Mouse (Mus musculus) olfactory bulb, adult 2 months (tissue): ENCODE data around the gene Aicda. TPM values are rescaled to one million over a fixed set of nuclear protein-coding genes. Genes with fewer than 3 reads are reported as not detected.
"Not testable (repeated sequence)": the region's sequence is repeated elsewhere in the genome, so short reads cannot be mapped to it uniquely, and the experiment has no call there.

Experiments used
- H3K27ac ChIP-seq: fragments of 200-500 bp; 2 replicates; pipeline ENCODE4 v1.5.1; 2012; ENCODE audit warnings: low read depth, low read length; ENCODE audit not compliant: insufficient read depth
- H3K4me1 ChIP-seq: fragments of 200-500 bp; 2 replicates; pipeline ENCODE4 v1.6.1; 2012; ENCODE audit warnings: low read length; ENCODE audit not compliant: control insufficient read depth, insufficient read depth
- H3K4me3 ChIP-seq: fragments of 200-500 bp; 2 replicates; pipeline ENCODE4 v1.5.1; 2012; ENCODE audit warnings: mild to moderate bottlenecking, low read depth, low read length, moderate library complexity; ENCODE audit not compliant: insufficient read depth
- CTCF ChIP-seq: fragments of 200-500 bp; IDR thresholded peaks from 2 replicates; pipeline ENCODE4 v1.5.1; 2012; ENCODE audit warnings: low read depth, mild to moderate bottlenecking, low read length, moderate library complexity; ENCODE audit not compliant: insufficient read depth
- POLR2A ChIP-seq: fragments of 200-500 bp; IDR thresholded peaks from 2 replicates; pipeline ENCODE4 v1.6.1; 2012; ENCODE audit warnings: mild to moderate bottlenecking, low read depth, low read length, moderate library complexity; ENCODE audit not compliant: insufficient read depth
- WGBS: fragments of 180-500 bp; shearing (Covaris S2); methylation state at CpG from one replicate; pipeline ENCODE4 v1.1.7; 2018; 5-methylcytosine and 5-hydroxymethylcytosine counted together
- polyA plus RNA-seq: library from polyadenylated mRNA; stranded (reverse); fragments of >200 nt; gene quantifications from 2 replicates; pipeline ENCODE4 v1.2.4, GENCODE M21; 2012; ENCODE audit warnings: low replicate concordance; ENCODE audit not compliant: missing spikeins, insufficient read depth, insufficient read length

The Aicda gene
- not detected in 2 replicates for polyA plus RNA-seq

GRCm38 (mm10) chr6:122553606-122554005 is at the start of gene Aicda:
TSS of gene Aicda (plus strand) at chr6:122553801.
- TF ChIP-seq CTCF: no peak
- no peak for TF ChIP-seq POLR2A
- Histone ChIP-seq H3K4me1 (0 out of 2 replicates have a peak, but pooled peaks cover 3% of the 10 kb centered on the region), H3K4me3 (no peak within 1 kb of the TSS), H3K27ac (no peak within 1 kb of the TSS)
- WGBS: 64% methylated on average over 9 of the region's 9 CpGs

- TF ChIP-seq CTCF (no peak), POLR2A (no peak)
- Histone ChIP-seq H3K4me1 (no peaks in the 10 kb centered on the region), H3K4me3 (no peak overlapping the region), H3K27ac (no peak overlapping the region)
- 78% methylated on average over 4 of the region's 4 CpGs for WGBS
These were observed 48.6 kb upstream of the Aicda start for GRCm38 (mm10) chr6:122505041-122505440.

GRCm38 (mm10) chr6:122505545-122505944 is 48.1 kb upstream of the Aicda start, which contains the start of gene Mfap5:
TSS of gene Mfap5 (plus strand) at chr6:122505845.
- no peaks in the 10 kb centered on the region for H3K4me1 ChIP-seq
- H3K27ac ChIP-seq: no peak within 1 kb of the TSS
- TF ChIP-seq CTCF (no peak), POLR2A (no peak)
- WGBS: 90% methylated on average over 3 of the region's 3 CpGs
- H3K4me3 ChIP-seq: no peak within 1 kb of the TSS

- WGBS: 86% methylated on average over 8 of the region's 8 CpGs
- Histone ChIP-seq H3K4me1 (no peaks in the 10 kb centered on the region), H3K27ac (no peak overlapping the region), H3K4me3 (no peak overlapping the region)
- TF ChIP-seq POLR2A: no peak
- no peak for TF ChIP-seq CTCF
These were observed 45.1 kb upstream of the Aicda start for GRCm38 (mm10) chr6:122508494-122508893.

DNA sequence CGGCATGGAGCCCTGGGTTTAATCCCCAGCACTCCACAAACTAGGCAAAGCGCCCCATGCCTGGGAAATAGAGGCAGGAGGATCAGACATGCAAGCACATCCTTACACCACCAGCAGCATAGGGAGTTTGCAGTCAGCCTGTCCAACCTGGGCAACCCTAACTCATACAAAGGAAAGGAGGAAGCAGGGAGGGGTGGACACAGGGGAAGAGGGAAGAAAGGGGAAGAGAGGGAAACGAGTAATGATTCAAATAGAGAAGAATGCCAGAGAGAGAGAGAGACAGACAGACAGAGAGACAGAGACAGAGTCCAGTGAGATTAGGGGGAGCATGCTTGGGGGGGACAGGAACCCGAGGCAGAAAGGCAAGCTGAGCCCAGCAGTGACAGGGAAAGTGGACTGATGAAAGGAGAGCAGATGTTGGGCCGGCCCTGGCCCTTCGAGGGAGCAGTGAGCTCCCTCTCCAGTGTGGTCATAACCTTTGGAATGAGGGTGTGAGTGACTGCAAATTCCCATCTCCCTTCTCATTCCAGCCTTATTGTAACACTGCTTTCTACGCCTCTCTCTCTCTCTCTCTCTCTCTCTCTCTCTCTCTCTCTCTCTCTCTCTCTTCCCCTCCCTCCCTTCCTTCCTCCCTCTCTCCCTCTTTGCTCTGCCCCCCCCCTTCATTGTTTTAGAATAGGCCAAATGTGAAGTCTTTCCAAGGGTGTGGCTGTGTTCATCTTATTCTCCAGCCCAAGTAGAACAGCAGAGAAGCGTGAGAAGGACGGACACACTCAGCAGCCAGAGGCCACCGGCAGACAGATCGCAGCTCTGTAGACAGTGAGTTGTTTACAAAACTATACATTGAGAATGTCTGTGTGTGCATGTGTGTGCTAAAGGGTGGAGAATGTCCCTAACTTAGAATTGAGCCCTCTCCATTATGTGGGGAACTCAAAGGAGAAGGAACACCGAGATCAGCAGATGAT is 40.4 kb upstream of the Aicda start:
- WGBS: 70% methylated on average over 12 of the region's 12 CpGs
- TF ChIP-seq POLR2A (no peak), CTCF (no peak)
- no peak overlapping the region for H3K4me3 ChIP-seq
- H3K27ac ChIP-seq: no peak overlapping the region
- no peaks in the 10 kb centered on the region for H3K4me1 ChIP-seq

DNA sequence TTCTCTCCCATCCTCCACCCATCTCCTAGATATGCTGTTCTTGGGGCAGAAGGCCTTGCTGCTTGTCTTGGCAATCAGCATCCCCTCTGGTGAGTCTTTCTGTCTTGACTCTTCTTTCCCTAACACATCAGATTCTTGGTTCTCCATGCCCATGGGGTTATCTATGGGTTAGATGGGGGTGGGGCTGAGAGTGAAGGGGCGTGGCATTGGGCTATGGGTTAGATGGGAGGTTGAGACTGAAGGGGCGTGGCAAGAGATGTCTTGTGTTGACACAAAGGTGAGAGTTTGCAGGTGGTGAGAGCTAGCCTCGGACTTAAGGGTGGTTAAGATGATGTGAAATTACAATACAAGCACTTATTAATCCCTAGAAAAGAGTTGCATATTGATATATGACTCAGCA is 39.3 kb upstream of the Aicda start:
- TF ChIP-seq CTCF (no peak), POLR2A (no peak)
- Histone ChIP-seq H3K27ac (no peak overlapping the region), H3K4me1 (no peaks in the 10 kb centered on the region), H3K4me3 (no peak overlapping the region)
- 88% methylated on average over 3 of the region's 3 CpGs for WGBS

DNA sequence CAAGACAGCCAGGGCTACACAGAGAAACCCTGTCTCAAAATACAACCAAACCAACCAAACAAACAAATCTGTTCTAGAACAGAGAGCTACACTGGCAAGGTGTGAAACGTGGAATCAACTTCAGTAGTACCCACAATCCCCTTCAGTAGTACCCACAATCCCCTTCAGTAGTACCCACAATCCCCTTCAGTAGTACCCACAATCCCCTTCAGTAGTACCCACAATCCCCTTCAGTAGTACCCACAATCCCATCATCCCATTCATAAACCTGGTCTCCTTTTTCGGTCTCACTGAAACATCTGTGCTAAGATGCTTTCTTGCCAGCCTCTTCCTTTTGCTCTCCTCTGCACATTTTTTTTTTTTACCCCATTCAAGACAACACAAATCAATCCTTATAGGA is 37.8 kb upstream of the Aicda start:
- not testable (repeated sequence) for H3K4me3 ChIP-seq, H3K27ac ChIP-seq
- 91% methylated on average over 2 of the region's 2 CpGs for WGBS

GRCm38 (mm10) chr6:122517668-122518067 is 35.9 kb upstream of the Aicda start:
- no peaks in the 10 kb centered on the region for H3K4me1 ChIP-seq
- no peak overlapping the region for H3K4me3 ChIP-seq
- 85% methylated on average over 1 of the region's 1 CpGs for WGBS
- TF ChIP-seq CTCF (no peak), POLR2A (no peak)
- H3K27ac ChIP-seq: no peak overlapping the region

More for the DNA sequence above, 37.8 kb upstream of the Aicda start:
- H3K4me1 ChIP-seq: not testable (repeated sequence)

GRCm38 (mm10) chr6:122519384-122519783 is 34.2 kb upstream of the Aicda start:
- Histone ChIP-seq H3K27ac (no peak overlapping the region), H3K4me1 (no peaks in the 10 kb centered on the region), H3K4me3 (no peak overlapping the region)
- TF ChIP-seq CTCF (no peak), POLR2A (no peak)
- WGBS: 10% methylated on average over 2 of the region's 2 CpGs
